Mouse (Mus musculus): ENCODE results near the gene Gm49320.

Gm49320 gene

DNA sequence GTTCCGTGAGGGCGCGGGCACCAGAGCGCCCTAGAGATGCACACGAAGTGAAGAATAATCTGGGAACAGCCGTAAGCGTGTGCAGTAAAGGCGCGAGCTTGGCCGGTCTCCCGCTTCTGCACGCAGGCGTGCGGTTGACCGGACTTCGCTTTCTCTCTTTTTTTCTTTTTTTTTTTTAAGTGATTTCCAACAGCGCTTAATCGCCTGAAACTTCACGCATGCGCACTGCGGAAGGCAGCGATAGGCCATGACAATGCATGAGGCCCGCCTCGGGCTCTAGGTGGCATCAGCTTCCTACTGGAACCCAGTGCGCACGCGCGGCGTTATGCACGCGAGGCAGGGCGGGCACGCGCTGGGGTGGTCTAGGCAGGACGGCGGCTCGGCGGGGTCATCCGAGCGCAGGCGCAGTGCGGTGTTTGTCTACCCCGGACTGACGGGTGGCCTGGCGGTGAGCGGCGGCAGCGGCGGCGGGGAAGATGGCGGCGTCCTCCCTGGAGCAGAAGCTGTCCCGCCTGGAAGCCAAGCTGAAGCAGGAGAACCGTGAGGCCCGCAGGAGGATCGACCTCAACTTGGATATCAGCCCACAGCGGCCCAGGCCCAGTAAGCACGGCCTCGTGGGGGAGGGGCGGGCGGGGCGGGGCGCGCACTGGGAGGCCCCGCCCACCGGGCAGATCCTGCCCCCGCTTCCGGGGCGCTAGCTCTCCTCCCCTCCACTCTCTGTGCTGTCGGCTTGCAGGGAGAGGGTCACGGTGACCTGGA is at the start of gene Gm49320, which contains the start of gene Map2k7:
TSS of gene Gm49320 (plus strand) at position 432 of the 759 bp plus-strand sequence.
TSS of gene Map2k7 (plus strand) at position 307 of the 759 bp plus-strand sequence.
- DNase-seq (ENCODE audit: low read depth, low spot score): peak; percentile 100

- DNase-seq (ENCODE audit: low read depth, low spot score): no peak
Measured at GRCm38 (mm10) chr8:4189031-4189722, 49.5 kb upstream of the Gm49320 start.

GRCm38 (mm10) chr8:4192305-4192704 is 46.4 kb upstream of the Gm49320 start:
- DNase-seq (ENCODE audit: low read depth, low spot score): no peak

GRCm38 (mm10) chr8:4192807-4193587 is 45.7 kb upstream of the Gm49320 start:
- DNase-seq (ENCODE audit: low read depth, low spot score): peak; percentile 68

GRCm38 (mm10) chr8:4193588-4193894 is 45.1 kb upstream of the Gm49320 start:
- no peak for DNase-seq (ENCODE audit: low read depth, low spot score)

DNA sequence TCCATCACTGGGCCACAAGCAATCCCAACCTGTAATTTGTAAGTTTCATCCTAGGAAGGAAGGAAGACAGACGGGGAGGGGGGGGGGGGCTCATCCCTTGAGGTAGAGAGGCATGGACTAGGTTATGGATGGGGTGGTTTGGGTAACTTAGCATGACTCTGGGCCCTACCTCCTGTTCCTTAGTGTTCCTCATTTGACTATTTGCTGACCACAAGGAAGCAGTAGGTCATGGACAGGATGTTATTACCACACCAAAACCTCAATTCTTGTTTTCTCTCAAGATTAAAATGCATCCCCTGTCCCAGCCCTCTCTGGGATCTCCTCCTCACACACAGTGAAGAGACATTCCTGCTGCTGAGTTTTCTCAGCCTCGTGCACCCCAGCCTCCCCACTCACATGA is 37.3 kb upstream of the Gm49320 start:
- DNase-seq (ENCODE audit: low read depth, low spot score): no peak

GRCm38 (mm10) chr8:4205246-4206123 is 33.2 kb upstream of the Gm49320 start:
- no peak for DNase-seq (ENCODE audit: low read depth, low spot score)

GRCm38 (mm10) chr8:4206182-4207015 is 32.3 kb upstream of the Gm49320 start:
- no peak for DNase-seq (ENCODE audit: low read depth, low spot score)

DNA sequence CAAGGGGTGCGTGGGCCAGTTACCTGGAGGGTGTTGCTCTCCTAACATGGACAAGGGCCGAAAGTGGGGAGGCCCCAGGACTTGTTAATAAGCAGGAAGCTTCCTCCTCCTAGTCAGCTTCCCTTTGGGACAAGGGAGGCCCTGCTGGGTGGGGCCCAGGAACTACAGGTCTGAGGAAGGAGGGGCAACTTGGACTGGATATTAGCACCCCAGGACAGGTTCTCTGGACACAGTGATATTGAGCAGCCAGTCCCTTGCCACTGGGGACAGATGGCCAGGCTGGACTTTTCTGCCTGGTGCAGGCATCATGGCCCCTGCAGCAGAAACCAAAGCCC is 31.7 kb upstream of the Gm49320 start:
- DNase-seq (ENCODE audit: low read depth, low spot score): no peak

DNA sequence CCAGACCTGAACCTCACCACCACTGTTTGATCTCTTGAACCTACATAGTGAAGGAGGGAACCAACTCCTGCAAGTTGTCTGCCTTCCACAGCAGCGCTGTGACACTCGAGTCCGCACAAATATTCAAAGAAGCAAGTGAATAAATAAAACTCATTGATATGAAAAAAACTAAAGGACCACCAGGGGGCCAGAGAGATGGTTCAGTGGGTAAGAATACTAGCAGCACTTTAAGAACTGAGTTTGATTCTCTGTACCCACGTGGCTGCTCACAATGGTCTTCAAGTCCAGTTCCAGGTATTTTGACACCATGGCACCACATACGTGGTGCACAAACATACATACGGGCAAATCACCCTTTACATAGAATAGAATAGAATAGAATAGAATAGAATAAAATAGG is 27.6 kb upstream of the Gm49320 start:
- DNase-seq (ENCODE audit: low read depth, low spot score): no peak

DNA sequence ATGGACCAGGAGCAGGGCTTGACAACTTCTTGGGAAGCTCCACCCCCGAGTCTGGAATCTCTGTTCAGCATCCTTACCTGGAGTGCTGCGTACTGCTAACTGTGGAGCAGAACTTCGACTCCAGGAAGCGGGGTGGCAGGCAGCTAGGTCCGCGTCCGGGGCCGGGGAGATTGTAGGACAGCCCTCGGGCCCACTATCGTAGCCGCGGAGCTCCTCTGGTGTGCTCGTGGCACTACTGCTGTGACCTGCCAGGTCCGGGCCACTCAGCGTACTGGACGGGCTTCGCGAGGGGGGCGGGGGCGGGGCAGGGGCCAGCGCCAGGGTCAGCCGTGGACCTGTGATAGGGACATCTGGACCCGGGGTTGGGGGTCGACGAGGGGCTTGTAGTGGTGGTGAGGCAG is 25.9 kb upstream of the Gm49320 start:
- no peak for DNase-seq (ENCODE audit: low read depth, low spot score)

DNA sequence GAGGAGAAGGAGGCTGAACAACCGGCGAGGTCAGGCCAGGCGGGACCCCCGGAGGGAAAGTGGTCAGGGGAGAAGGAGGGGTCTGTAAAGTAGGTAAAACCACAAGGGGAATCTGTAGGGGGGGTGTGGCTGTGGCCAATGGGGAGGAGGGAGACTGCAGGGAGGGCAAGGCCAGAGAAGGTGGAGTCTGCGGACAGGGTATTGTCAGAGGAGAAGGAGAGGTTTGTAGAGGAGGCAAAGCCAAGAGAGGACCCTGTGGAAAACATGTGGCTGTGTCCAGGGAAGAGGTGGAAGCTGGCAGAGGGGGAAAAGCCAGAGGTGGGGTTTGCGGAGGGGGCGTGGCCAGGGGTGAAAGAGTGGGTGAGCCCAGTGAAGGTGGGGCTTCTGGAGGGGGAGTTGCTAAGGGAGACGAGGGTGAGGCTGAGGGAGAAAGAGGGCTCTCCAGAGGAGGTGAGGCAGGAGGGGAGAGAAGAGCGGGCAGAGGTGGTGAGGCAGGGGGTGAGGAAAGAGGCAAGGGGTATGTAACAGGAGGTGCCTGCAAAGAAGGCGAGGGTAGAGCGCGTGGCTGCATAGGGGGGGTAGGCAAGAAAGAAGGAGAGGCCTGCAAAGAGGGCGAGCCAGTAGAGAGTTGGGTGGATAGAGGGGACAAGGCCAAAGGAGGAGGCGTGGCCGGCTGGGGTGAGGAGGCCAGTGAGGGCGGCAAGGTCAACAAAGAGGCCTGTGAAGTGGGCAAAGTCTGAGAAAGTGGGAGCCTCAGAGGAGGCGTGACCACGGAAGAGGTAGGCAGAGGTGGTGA is 25.3 kb upstream of the Gm49320 start:
- no peak for DNase-seq (ENCODE audit: low read depth, low spot score)

DNA sequence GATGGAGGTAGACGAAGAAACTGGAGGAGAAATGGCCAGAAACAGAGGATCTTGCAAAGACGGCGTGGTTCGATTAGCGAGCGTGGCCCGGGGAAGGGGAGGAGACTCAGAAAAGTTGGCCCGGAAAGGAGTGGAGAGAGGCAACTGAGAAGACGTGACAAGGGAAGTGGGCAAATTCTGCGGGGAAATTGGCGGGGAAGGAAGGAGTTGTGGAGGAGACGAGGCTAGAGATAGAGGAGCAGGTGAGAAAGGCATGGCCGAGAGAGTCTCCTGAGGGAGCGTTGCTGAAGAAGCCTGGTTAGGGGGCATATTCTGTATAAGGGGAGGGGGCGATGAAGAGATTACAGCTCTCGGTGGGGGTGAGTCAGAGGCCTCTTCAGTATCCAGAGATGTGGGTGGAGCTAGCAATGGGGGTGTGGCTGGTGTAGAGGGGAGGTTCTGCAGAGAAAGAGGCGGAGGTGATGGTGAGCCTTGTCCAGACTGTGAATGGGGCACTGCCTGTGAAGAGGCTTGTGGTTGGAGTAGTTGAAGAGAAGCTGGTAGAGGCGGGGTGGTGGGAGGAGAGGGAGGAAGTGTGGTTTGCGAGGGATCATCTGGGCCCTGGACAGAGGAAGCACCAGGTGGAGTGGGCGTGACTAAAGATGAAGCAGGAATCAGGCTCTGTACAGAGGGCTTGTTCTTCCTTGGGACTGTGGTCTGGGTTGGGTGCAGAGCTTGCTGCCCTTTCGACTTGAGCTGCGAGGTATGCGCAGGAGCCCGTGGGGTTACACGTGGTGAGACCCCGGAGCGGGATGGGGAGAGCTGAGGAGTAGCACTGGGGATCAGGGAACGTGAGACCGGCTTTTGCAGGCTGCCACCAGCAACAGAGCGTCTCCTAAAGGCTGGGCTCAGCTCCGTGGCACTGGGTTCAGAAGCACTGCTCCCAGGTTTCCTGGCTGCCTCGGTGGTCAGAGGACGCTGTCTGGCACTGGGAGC is 24.4 kb upstream of the Gm49320 start:
- DNase-seq (ENCODE audit: low read depth, low spot score): no peak

- no peak for DNase-seq (ENCODE audit: low read depth, low spot score)
Measured at GRCm38 (mm10) chr8:4216296-4216695, 22.4 kb upstream of the Gm49320 start.

GRCm38 (mm10) chr8:4216791-4217621 is 21.7 kb upstream of the Gm49320 start, which contains the start of gene Prr36:
Gene Prr36 (minus strand): TSS chr8:4217459.
- no peak for DNase-seq (ENCODE audit: low read depth, low spot score)

GRCm38 (mm10) chr8:4219617-4220016 is 19.0 kb upstream of the Gm49320 start:
- DNase-seq (ENCODE audit: low read depth, low spot score): no peak

- no peak for DNase-seq (ENCODE audit: low read depth, low spot score)
Measured at GRCm38 (mm10) chr8:4222059-4222458, 16.6 kb upstream of the Gm49320 start.

DNA sequence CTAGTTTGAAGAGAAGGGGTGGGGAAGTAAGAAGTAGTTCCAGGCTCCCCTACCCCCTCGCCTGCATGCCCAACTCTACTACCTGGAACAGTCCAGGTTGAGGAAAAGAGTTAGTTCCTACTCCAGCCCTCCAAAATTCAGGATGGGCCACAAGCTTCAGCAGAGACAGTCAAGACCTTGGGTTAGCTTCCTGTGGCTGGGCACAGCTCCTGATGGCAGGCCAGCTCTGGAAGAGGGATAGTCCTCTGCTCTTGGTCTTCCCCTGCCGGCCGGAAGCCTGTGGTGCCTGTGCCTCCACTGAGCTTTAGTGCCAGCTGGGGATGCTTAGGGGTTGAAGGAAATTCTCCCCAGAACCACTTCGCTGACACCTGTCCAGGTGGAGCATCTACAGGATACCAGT is 12.3 kb upstream of the Gm49320 start:
- DNase-seq (ENCODE audit: low read depth, low spot score): no peak
